Mouse (Mus musculus) hindbrain, embryonic 15.5 days (tissue): ENCODE results near the gene Mreg. TPM values are rescaled to one million over a fixed set of nuclear protein-coding genes. Genes with fewer than 3 reads are reported as not detected.
A peak's percentile ranks its signal among the peaks of the same experiment; 100 is the strongest.
"Not testable (repeated sequence)": the region's sequence is repeated elsewhere in the genome, so short reads cannot be mapped to it uniquely, and the experiment has no call there.

ENCODE experiments used
- ATAC-seq: fragments of 200-750 bp; cut with Nextera tagmentation; 2 replicates; pipeline ENCODE4 v1.8.0; 2017; ENCODE audit warnings: low read depth, moderate number of reproducible peaks, moderate TSS enrichment; ENCODE audit not compliant: low FRiP score
- H3K27ac ChIP-seq: fragments of 300-500 bp; sonication (generic); replicated peaks from 2 replicates; pipeline ENCODE4 v1.5.1; 2015; ENCODE audit warnings: mild to moderate bottlenecking, inconsistent platforms
- H3K27me3 ChIP-seq: fragments of 300-500 bp; sonication (generic); 2 replicates; pipeline ENCODE4 v1.6.1; 2015; ENCODE audit warnings: control low read depth, inconsistent platforms
- H3K36me3 ChIP-seq: fragments of 300-500 bp; sonication (generic); 2 replicates; pipeline ENCODE4 v1.6.1; 2015; ENCODE audit warnings: control low read depth, inconsistent platforms
- H3K4me1 ChIP-seq: fragments of 300-500 bp; sonication (generic); replicated peaks from 2 replicates; pipeline ENCODE4 v1.6.1; 2015; ENCODE audit warnings: control low read depth, inconsistent platforms
- H3K4me2 ChIP-seq: fragments of 300-500 bp; sonication (generic); 2 replicates; pipeline ENCODE4 v1.6.1; 2015; ENCODE audit warnings: moderate library complexity, mild to moderate bottlenecking, inconsistent platforms
- H3K4me3 ChIP-seq: fragments of 300-500 bp; sonication (generic); 2 replicates; pipeline ENCODE4 v1.5.1; 2015; ENCODE audit warnings: mild to moderate bottlenecking, inconsistent platforms
- H3K9ac ChIP-seq: fragments of 300-500 bp; sonication (generic); 2 replicates; pipeline ENCODE4 v1.6.1; 2015; ENCODE audit warnings: inconsistent platforms
- H3K9me3 ChIP-seq: fragments of 300-500 bp; sonication (generic); 2 replicates; pipeline ENCODE4 v1.6.1; 2016; ENCODE audit warnings: control low read depth, inconsistent platforms
- WGBS: fragments of 180-500 bp; shearing (Covaris S2); methylation state at CpG from one replicate; pipeline ENCODE4 v1.1.7; 2015; 5-methylcytosine and 5-hydroxymethylcytosine counted together
- polyA plus RNA-seq: library from polyadenylated mRNA; unstranded; fragments of >200 nt; fragmentation: Nextera tagmentation; extraction: Ambion mirVana; gene quantifications from 2 replicates; pipeline ENCODE4 v1.2.1, GENCODE M21; 2015

The Mreg gene
- polyA plus RNA-seq = 2.7 and 3.1 TPM in 2 replicates

GRCm38 (mm10) chr1:72211701-72212699 lies at the start of gene Mreg:
TSS of gene Mreg (minus strand) at chr1:72212307.
- Histone ChIP-seq H3K4me3 (peak within 1 kb of the TSS; percentile 84), H3K36me3 (no peaks in the 10 kb centered on the region), H3K27ac (no peak within 1 kb of the TSS; the same call in 1 of the 2 replicates), H3K9ac (peak within 1 kb of the TSS; percentile 67), H3K4me2 (peak within 1 kb of the TSS; percentile 99), H3K27me3 (no peaks in the 10 kb centered on the region), H3K9me3 (no peaks in the 10 kb centered on the region), H3K4me1 (peaks cover 12% of the 10 kb centered on the region)
- WGBS = under 1% methylated on average over 89 of the region's 89 CpGs
- ATAC-seq = peak; percentile 59

GRCm38 (mm10) chr1:72256381-72257256 lies 44.5 kb upstream of the Mreg start:
- H3K9me3 ChIP-seq = no peaks in the 10 kb centered on the region
- peak overlapping the region; percentile 88 for H3K27ac ChIP-seq
- H3K9ac ChIP-seq = peak overlapping the region; percentile 43; the same call in 1 of the 2 replicates
- ATAC-seq = no peak
- 78% methylated on average over 9 of the region's 9 CpGs for WGBS
- peak overlapping the region; percentile 42 for H3K4me3 ChIP-seq
- no peaks in the 10 kb centered on the region for H3K27me3 ChIP-seq
- peak overlapping the region; percentile 63 for H3K4me2 ChIP-seq
- no peaks in the 10 kb centered on the region for H3K36me3 ChIP-seq
- peaks cover 22% of the 10 kb centered on the region for H3K4me1 ChIP-seq

- Histone ChIP-seq H3K4me2 (peak overlapping the region; percentile 63), H3K27ac (peak overlapping the region; percentile 88), H3K27me3 (no peaks in the 10 kb centered on the region), H3K4me1 (peaks cover 22% of the 10 kb centered on the region), H3K9me3 (no peaks in the 10 kb centered on the region), H3K9ac (peak overlapping the region; percentile 43), H3K36me3 (no peaks in the 10 kb centered on the region), H3K4me3 (peak overlapping the region; percentile 42)
- ATAC-seq = no peak
- WGBS = 19% methylated on average over 11 of the region's 11 CpGs
Measured at GRCm38 (mm10) chr1:72255854-72256175, 43.7 kb upstream of the Mreg start.

GRCm38 (mm10) chr1:72255062-72255853 lies 43.2 kb upstream of the Mreg start:
- Histone ChIP-seq H3K27me3 (no peaks in the 10 kb centered on the region), H3K4me3 (peak overlapping the region; percentile 42), H3K4me2 (peak overlapping the region; percentile 63), H3K9ac (peak overlapping the region; percentile 43), H3K27ac (peak overlapping the region; percentile 88), H3K4me1 (peaks cover 22% of the 10 kb centered on the region), H3K36me3 (no peaks in the 10 kb centered on the region), H3K9me3 (no peaks in the 10 kb centered on the region)
- peak; percentile 85 for ATAC-seq
- WGBS = 3% methylated on average over 15 of the region's 15 CpGs

GRCm38 (mm10) chr1:72254545-72255061 lies 42.5 kb upstream of the Mreg start:
- 1% methylated on average over 35 of the region's 35 CpGs for WGBS
- Histone ChIP-seq H3K27ac (peak overlapping the region; percentile 88), H3K36me3 (no peaks in the 10 kb centered on the region), H3K9ac (peak overlapping the region; percentile 43), H3K4me2 (peak overlapping the region; percentile 63), H3K4me1 (peaks cover 22% of the 10 kb centered on the region), H3K4me3 (peak overlapping the region; percentile 42), H3K27me3 (no peaks in the 10 kb centered on the region), H3K9me3 (no peaks in the 10 kb centered on the region)
- peak; percentile 92 for ATAC-seq

- ATAC-seq = peak; percentile 7; the same call in 1 of the 2 replicates
- H3K4me3 ChIP-seq = peak overlapping the region; percentile 42
- H3K9me3 ChIP-seq = no peaks in the 10 kb centered on the region
- H3K27me3 ChIP-seq = no peaks in the 10 kb centered on the region
- no peaks in the 10 kb centered on the region for H3K36me3 ChIP-seq
- peaks cover 22% of the 10 kb centered on the region for H3K4me1 ChIP-seq
- 21% methylated on average over 11 of the region's 11 CpGs for WGBS
- H3K27ac ChIP-seq = peak overlapping the region; percentile 88
- 0 out of 2 replicates have a peak overlapping the region, but pooled peaks have one; percentile 43 for H3K9ac ChIP-seq
- H3K4me2 ChIP-seq = peak overlapping the region; percentile 63
Measured at GRCm38 (mm10) chr1:72253881-72254491, 41.9 kb upstream of the Mreg start.

- no peak overlapping the region for H3K4me2 ChIP-seq
- no peak overlapping the region for H3K4me3 ChIP-seq
- no peak overlapping the region for H3K9ac ChIP-seq
- no peaks in the 10 kb centered on the region for H3K27me3 ChIP-seq
- no peak for ATAC-seq
- H3K36me3 ChIP-seq = no peaks in the 10 kb centered on the region
- no peak overlapping the region for H3K27ac ChIP-seq
- no peaks in the 10 kb centered on the region for H3K9me3 ChIP-seq
- WGBS = 81% methylated on average over 1 of the region's 1 CpGs
- peaks cover 17% of the 10 kb centered on the region for H3K4me1 ChIP-seq
Measured at GRCm38 (mm10) chr1:72251806-72252205, 39.7 kb upstream of the Mreg start.

GRCm38 (mm10) chr1:72248226-72248737 lies 36.2 kb upstream of the Mreg start:
- not testable (repeated sequence) for H3K27me3 ChIP-seq, H3K36me3 ChIP-seq, H3K4me2 ChIP-seq, H3K27ac ChIP-seq, ATAC-seq, H3K4me1 ChIP-seq, H3K9me3 ChIP-seq, H3K4me3 ChIP-seq, H3K9ac ChIP-seq
- 49% methylated on average over 9 of the region's 9 CpGs for whole genome bisulfite sequencing

- no peaks in the 10 kb centered on the region for H3K9me3 ChIP-seq
- peak overlapping the region; percentile 98 for H3K27ac ChIP-seq
- H3K9ac ChIP-seq = peak overlapping the region; percentile 76
- peak overlapping the region; percentile 56 for H3K4me2 ChIP-seq
- WGBS = 1% methylated on average over 12 of the region's 12 CpGs
- H3K4me1 ChIP-seq = no peaks in the 10 kb centered on the region
- H3K36me3 ChIP-seq = no peaks in the 10 kb centered on the region
- peak overlapping the region; percentile 49 for H3K4me3 ChIP-seq
- H3K27me3 ChIP-seq = no peaks in the 10 kb centered on the region
- 0 out of 2 replicates have a peak, but pooled peaks have one; percentile 71 for ATAC-seq
Measured at GRCm38 (mm10) chr1:72244317-72245036, 32.4 kb upstream of the Mreg start.

- under 1% methylated on average over 47 of the region's 47 CpGs for WGBS
- H3K9me3 ChIP-seq = no peaks in the 10 kb centered on the region
Measured at GRCm38 (mm10) chr1:72243656-72244316, 31.7 kb upstream of the Mreg start.

More at GRCm38 (mm10) chr1:72243656-72244316, 31.7 kb upstream of the Mreg start:
- H3K36me3 ChIP-seq = no peaks in the 10 kb centered on the region
- peak overlapping the region; percentile 76 for H3K9ac ChIP-seq
- peak; percentile 96 for ATAC-seq
- H3K27ac ChIP-seq = peak overlapping the region; percentile 98
- peak overlapping the region; percentile 49 for H3K4me3 ChIP-seq
- H3K4me1 ChIP-seq = no peaks in the 10 kb centered on the region
- H3K27me3 ChIP-seq = no peaks in the 10 kb centered on the region
- peak overlapping the region; percentile 56 for H3K4me2 ChIP-seq
